In genomic region chr1:160547934-160548876, GRCm38 (mm10) we compare ENCODE assay signal across 8 mouse cellular contexts.
A peak's percentile ranks its signal among the peaks of the same experiment; 100 is the strongest.
DNase-seq lines count a peak whose midpoint lies in the region; ATAC-seq lines count a peak whose summit lies in the region.

No protein-coding gene starts in this region.

- peak; percentile 65; the same call in 1 of the 2 replicates for ATAC-seq in hindbrain, embryonic 13.5 days (ENCODE audit: low FRiP score)
- ATAC-seq in midbrain, embryonic 12.5 days (ENCODE audit: low FRiP score, low read depth) = peak; percentile 71
- no peak for ATAC-seq in intestine, embryonic 16.5 days

- peaks cover 8% of the 10 kb centered on the region for H3K4me1 ChIP-seq in hindbrain, embryonic 13.5 days (replicated peaks)
- peaks cover 8% of the 10 kb centered on the region for H3K4me1 ChIP-seq in midbrain, embryonic 12.5 days
- H3K4me1 ChIP-seq in intestine, embryonic 16.5 days (ENCODE audit: control insufficient read depth, insufficient read depth, low read length) = no peaks in the 10 kb centered on the region

- no peaks in the 10 kb centered on the region for H3K36me3 ChIP-seq in hindbrain, embryonic 13.5 days
- H3K36me3 ChIP-seq in midbrain, embryonic 12.5 days = no peaks in the 10 kb centered on the region
- H3K36me3 ChIP-seq in intestine, embryonic 16.5 days (ENCODE audit: control insufficient read depth, insufficient read depth, low read length) = no peaks in the 10 kb centered on the region

- H3K27me3 ChIP-seq in hindbrain, embryonic 13.5 days = no peaks in the 10 kb centered on the region
- H3K27me3 ChIP-seq in midbrain, embryonic 12.5 days = no peaks in the 10 kb centered on the region
- no peaks in the 10 kb centered on the region for H3K27me3 ChIP-seq in intestine, embryonic 16.5 days (replicated peaks; ENCODE audit: control insufficient read depth, insufficient read depth, low read length)

- H3K9ac ChIP-seq in hindbrain, embryonic 13.5 days = no peak overlapping the region
- H3K9ac ChIP-seq in midbrain, embryonic 12.5 days (replicated peaks) = no peak overlapping the region
- H3K9ac ChIP-seq in intestine, embryonic 16.5 days (ENCODE audit: low read depth, low read length) = no peak overlapping the region

- no peak overlapping the region for H3K4me3 ChIP-seq in hindbrain, embryonic 13.5 days
- no peak overlapping the region for H3K4me3 ChIP-seq in midbrain, embryonic 12.5 days
- no peak overlapping the region for H3K4me3 ChIP-seq in intestine, embryonic 16.5 days (ENCODE audit: low read length)

- DNase-seq in frontal cortex, postnatal 36 days (ENCODE audit: low spot score in 2 of 2) = peak; percentile 40 to 67
- DNase-seq in frontal cortex, postnatal 10 days (ENCODE audit: low spot score in 2 of 2) = no peak
- DNase-seq in c-Kit-negative CD71-positive TER-119-positive erythroid progenitor cells, embryonic 14.5 days (ENCODE audit: low read depth, low spot score) = peak; percentile 13
- DNase-seq in thymus, postnatal 36 days = no peak
- no peak for DNase-seq in adrenal gland, postnatal 4 days (ENCODE audit: low spot score in 2 of 2)

- 37% methylated on average over 4 of the region's 4 CpGs for WGBS in hindbrain, embryonic 13.5 days
- 35% methylated on average over 4 of the region's 4 CpGs for WGBS in midbrain, embryonic 12.5 days
- WGBS in intestine, embryonic 16.5 days = 60% methylated on average over 4 of the region's 4 CpGs

- H3K9me3 ChIP-seq in hindbrain, embryonic 13.5 days = no peaks in the 10 kb centered on the region
- H3K9me3 ChIP-seq in midbrain, embryonic 12.5 days = no peaks in the 10 kb centered on the region
- no peaks in the 10 kb centered on the region for H3K9me3 ChIP-seq in intestine, embryonic 16.5 days (ENCODE audit: control insufficient read depth, low read length)

- H3K4me2 ChIP-seq in hindbrain, embryonic 13.5 days = no peak overlapping the region
- no peak overlapping the region for H3K4me2 ChIP-seq in midbrain, embryonic 12.5 days (replicated peaks)
- no peak overlapping the region for H3K4me2 ChIP-seq in intestine, embryonic 16.5 days (ENCODE audit: low read depth, low read length)

- peak overlapping the region; percentile 69 for H3K27ac ChIP-seq in hindbrain, embryonic 13.5 days
- H3K27ac ChIP-seq in midbrain, embryonic 12.5 days (replicated peaks) = peak overlapping the region; percentile 56
- H3K27ac ChIP-seq in intestine, embryonic 16.5 days (ENCODE audit: low read length) = no peak overlapping the region

Comparison
In these comparisons a context has a peak if more than half of its experiments do, and no peak if none do; other contexts are left out.
1. DNase-seq: peak in frontal cortex, postnatal 36 days (2 of 2) and c-Kit-negative CD71-positive TER-119-positive erythroid progenitor cells, embryonic 14.5 days (single experiment); none in frontal cortex, postnatal 10 days (0 of 2), thymus, postnatal 36 days (0 of 2) and adrenal gland, postnatal 4 days (0 of 2).